Mouse (Mus musculus) bone marrow, adult 2 months (tissue): Measurements from ENCODE around the gene Hoxd10.

Source experiments
- CTCF ChIP-seq: fragments of 200-500 bp; IDR thresholded peaks from 2 replicates; pipeline ENCODE4 v1.5.1; 2011; ENCODE audit warnings: low read length, control low read depth; ENCODE audit not compliant: control insufficient read depth, insufficient read depth
- POLR2A ChIP-seq: fragments of 200-500 bp; IDR thresholded peaks from 2 replicates; pipeline ENCODE4 v1.6.1; 2011; ENCODE audit warnings: low read depth, mild to moderate bottlenecking, control low read depth, low read length, borderline replicate concordance; ENCODE audit not compliant: control insufficient read depth

- TF ChIP-seq POLR2A (no peak), CTCF (no peak)
Observed at GRCm38 (mm10) chr2:74656632-74657021, 35.1 kb upstream of the Hoxd10 start.
